Mouse (Mus musculus): ENCODE measurements around the gene Rtn2. TPM values are rescaled to one million over a fixed set of nuclear protein-coding genes. Genes with fewer than 3 reads are reported as not detected.

Gene Rtn2
- polyA plus RNA-seq, 1 experiment from 2014 or later: 9.1 TPM

DNA sequence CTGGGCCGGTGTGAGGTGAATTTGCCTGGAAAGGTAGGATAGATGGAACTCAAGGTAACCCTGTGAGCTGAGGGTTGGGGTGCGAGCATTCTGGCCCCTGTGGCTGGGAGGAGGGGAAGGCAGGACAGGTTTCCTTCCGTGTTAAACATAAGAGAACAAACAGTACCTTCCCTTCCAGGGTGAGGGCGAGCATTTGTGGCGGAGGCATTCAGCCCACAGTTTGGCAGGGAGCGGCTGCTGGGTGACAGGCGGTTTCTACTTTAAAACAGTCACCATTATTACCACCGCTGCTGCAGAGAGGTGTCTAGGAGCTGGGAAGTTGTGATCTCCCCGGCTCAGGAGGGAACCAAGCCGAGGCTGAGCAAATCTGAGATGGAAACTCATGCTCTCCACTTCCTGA, 54.7 kb downstream of the Rtn2 start:
- Histone ChIP-seq H3K4me2 (no peak overlapping the region), H3K27ac (ENCODE audit: low read depth) (no peak overlapping the region), H3K9me3 (ENCODE audit: low read depth, low read length) (no peaks in the 10 kb centered on the region), H3K4me1 (ENCODE audit: insufficient read depth) (no peaks in the 10 kb centered on the region; the same call in 1 of the 2 replicates), H3K9ac (no peak overlapping the region), H3K4me3 (ENCODE audit: low read depth, low read length) (no peak overlapping the region), H3K36me3 (ENCODE audit: insufficient read depth) (no peaks in the 10 kb centered on the region), H3K27me3 (ENCODE audit: insufficient read depth, low read length) (peaks cover 8% of the 10 kb centered on the region)
- 51% methylated on average over 10 of the region's 10 CpGs for WGBS
- ATAC-seq (ENCODE audit: insufficient read depth) (no peak), DNase-seq (no peak)
- no peak for TF ChIP-seq CTCF (IDR thresholded peaks at IDR 0.05; ENCODE audit: low read depth)

GRCm38 (mm10) chr7:19338060-19338459, 55.6 kb downstream of the Rtn2 start:
- DNase-seq (no peak), ATAC-seq (ENCODE audit: insufficient read depth) (no peak)
- WGBS: 56% methylated on average over 2 of the region's 2 CpGs
- no peaks in the 10 kb centered on the region; the same call in 1 of the 2 replicates for H3K4me1 ChIP-seq (ENCODE audit: insufficient read depth)
- H3K9ac ChIP-seq: no peak overlapping the region
- TF ChIP-seq CTCF (IDR thresholded peaks at IDR 0.05; ENCODE audit: low read depth): no peak
- no peak overlapping the region for H3K4me2 ChIP-seq
- no peaks in the 10 kb centered on the region for H3K36me3 ChIP-seq (ENCODE audit: insufficient read depth)
- H3K4me3 ChIP-seq (ENCODE audit: low read depth, low read length): no peak overlapping the region
- H3K9me3 ChIP-seq (ENCODE audit: low read depth, low read length): no peaks in the 10 kb centered on the region
- H3K27me3 ChIP-seq (ENCODE audit: insufficient read depth, low read length): peaks cover 12% of the 10 kb centered on the region
- no peak overlapping the region for H3K27ac ChIP-seq (ENCODE audit: low read depth)

DNA sequence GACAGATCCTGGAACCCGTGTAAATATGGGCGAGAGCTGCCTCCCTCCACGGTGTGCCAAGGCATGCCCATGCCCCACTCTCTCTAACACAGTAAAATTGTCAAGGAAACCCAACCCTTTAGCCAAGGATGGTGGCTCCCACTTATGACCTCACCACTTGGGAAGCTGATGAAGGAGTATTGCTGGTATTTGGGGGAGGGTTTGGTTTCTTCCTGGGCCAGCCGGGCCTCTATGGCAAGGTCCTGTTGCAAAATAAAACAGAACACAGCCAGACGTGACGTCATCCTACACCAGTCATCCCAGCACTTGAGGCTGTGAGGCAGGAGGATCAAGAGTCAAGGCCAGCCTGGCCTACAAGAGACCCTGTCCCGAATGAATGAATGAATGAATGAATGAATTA, 56.2 kb downstream of the Rtn2 start:
- Histone ChIP-seq H3K4me3 (ENCODE audit: low read depth, low read length) (no peak overlapping the region), H3K36me3 (ENCODE audit: insufficient read depth) (no peaks in the 10 kb centered on the region), H3K9ac (no peak overlapping the region), H3K4me2 (no peak overlapping the region), H3K9me3 (ENCODE audit: low read depth, low read length) (no peaks in the 10 kb centered on the region), H3K27ac (ENCODE audit: low read depth) (no peak overlapping the region), H3K27me3 (ENCODE audit: insufficient read depth, low read length) (peaks cover 12% of the 10 kb centered on the region), H3K4me1 (ENCODE audit: insufficient read depth) (no peaks in the 10 kb centered on the region; the same call in 1 of the 2 replicates)
- ATAC-seq (ENCODE audit: insufficient read depth): no peak
- DNase-seq: peak; percentile 30
- WGBS: 51% methylated on average over 7 of the region's 7 CpGs
- no peak for TF ChIP-seq CTCF (IDR thresholded peaks at IDR 0.05; ENCODE audit: low read depth)

DNA sequence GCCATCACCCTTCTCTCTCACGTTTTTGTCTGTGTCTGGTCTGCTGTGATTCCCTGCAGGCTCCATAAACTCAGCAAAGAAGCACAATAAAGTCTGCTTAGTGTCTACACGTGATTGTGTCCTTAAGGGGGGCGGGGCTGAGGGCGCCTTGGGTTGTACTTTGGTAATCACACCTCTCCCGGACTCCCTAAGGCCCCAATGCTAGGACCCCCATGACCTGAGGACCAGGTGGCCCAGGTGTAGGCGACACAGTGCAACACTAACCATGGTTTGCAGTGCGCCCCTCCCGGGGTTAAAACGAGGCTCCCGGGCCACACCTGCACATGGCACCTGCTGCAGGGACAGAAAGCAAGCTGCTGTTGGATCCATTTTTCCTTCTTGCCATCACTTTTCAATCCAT, 58.8 kb downstream of the Rtn2 start:
- no peaks in the 10 kb centered on the region for H3K9me3 ChIP-seq (ENCODE audit: low read depth, low read length)
- 21% methylated on average over 10 of the region's 10 CpGs for WGBS
- H3K27ac ChIP-seq (ENCODE audit: low read depth): no peak overlapping the region
- H3K9ac ChIP-seq: no peak overlapping the region; the same call in 1 of the 2 replicates
- H3K36me3 ChIP-seq (ENCODE audit: insufficient read depth): no peaks in the 10 kb centered on the region
- peak overlapping the region; percentile 47; the same call in 1 of the 2 replicates for H3K4me3 ChIP-seq (ENCODE audit: low read depth, low read length)
- no peak for DNase-seq
- ATAC-seq (ENCODE audit: insufficient read depth): no peak
- H3K27me3 ChIP-seq (ENCODE audit: insufficient read depth, low read length): peaks cover 12% of the 10 kb centered on the region
- H3K4me2 ChIP-seq: peak overlapping the region; percentile 94
- no peak for TF ChIP-seq CTCF (IDR thresholded peaks at IDR 0.05; ENCODE audit: low read depth)
- no peaks in the 10 kb centered on the region; the same call in 1 of the 2 replicates for H3K4me1 ChIP-seq (ENCODE audit: insufficient read depth)

GRCm38 (mm10) chr7:19341761-19342409, 59.5 kb downstream of the Rtn2 start:
- WGBS: under 1% methylated on average over 41 of the region's 41 CpGs
- H3K4me3 ChIP-seq (ENCODE audit: low read depth, low read length): peak overlapping the region; percentile 47
- peak overlapping the region; percentile 94 for H3K4me2 ChIP-seq
- no peaks in the 10 kb centered on the region for H3K9me3 ChIP-seq (ENCODE audit: low read depth, low read length)
- peak overlapping the region; percentile 48 for H3K9ac ChIP-seq
- H3K27ac ChIP-seq (ENCODE audit: low read depth): peak overlapping the region; percentile 60; the same call in 1 of the 2 replicates
- ATAC-seq (ENCODE audit: insufficient read depth) (peak; percentile 40), DNase-seq (peak; percentile 57)
- no peak for TF ChIP-seq CTCF (IDR thresholded peaks at IDR 0.05; ENCODE audit: low read depth)
- H3K27me3 ChIP-seq (ENCODE audit: insufficient read depth, low read length): peaks cover 12% of the 10 kb centered on the region
- no peaks in the 10 kb centered on the region for H3K36me3 ChIP-seq (ENCODE audit: insufficient read depth)
- no peaks in the 10 kb centered on the region; the same call in 1 of the 2 replicates for H3K4me1 ChIP-seq (ENCODE audit: insufficient read depth)

DNA sequence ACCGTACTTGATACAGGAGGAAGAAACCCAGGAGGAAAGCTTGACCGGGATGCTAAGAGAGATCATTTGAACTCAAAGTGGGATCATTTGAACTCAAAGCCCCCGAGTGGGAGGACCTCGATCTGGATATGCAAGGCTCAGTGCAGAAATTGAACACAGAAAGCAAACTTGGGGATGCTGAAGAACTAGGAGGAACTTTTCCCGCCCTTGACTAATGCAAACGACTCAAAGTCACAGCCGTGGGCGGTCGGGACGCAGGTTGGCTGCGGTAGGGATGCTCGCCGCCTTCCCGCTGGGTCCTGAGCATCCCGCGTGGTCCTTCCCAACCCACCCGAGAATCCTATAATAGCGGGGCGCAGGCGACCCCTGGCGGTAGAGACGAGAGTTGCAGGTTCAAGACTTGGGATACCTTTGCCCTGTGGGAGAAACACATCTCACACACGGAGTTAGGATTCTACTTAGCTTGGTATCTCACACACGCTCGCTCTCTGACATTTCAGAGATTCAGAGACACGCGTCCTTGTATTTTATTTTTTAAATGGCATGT, 60.1 kb downstream of the Rtn2 start:
- Histone ChIP-seq H3K36me3 (ENCODE audit: insufficient read depth) (no peaks in the 10 kb centered on the region), H3K4me3 (ENCODE audit: low read depth, low read length) (peak overlapping the region; percentile 47), H3K27me3 (ENCODE audit: insufficient read depth, low read length) (peaks cover 12% of the 10 kb centered on the region), H3K27ac (ENCODE audit: low read depth) (peak overlapping the region; percentile 60; the same call in 1 of the 2 replicates), H3K4me2 (peak overlapping the region; percentile 94), H3K4me1 (ENCODE audit: insufficient read depth) (no peaks in the 10 kb centered on the region; the same call in 1 of the 2 replicates), H3K9me3 (ENCODE audit: low read depth, low read length) (no peaks in the 10 kb centered on the region), H3K9ac (peak overlapping the region; percentile 48)
- peak; percentile 94 for DNase-seq
- TF ChIP-seq CTCF (IDR thresholded peaks at IDR 0.05; ENCODE audit: low read depth): peak; percentile 98
- no peak for ATAC-seq (ENCODE audit: insufficient read depth)
- WGBS: 1% methylated on average over 27 of the region's 27 CpGs

- TF ChIP-seq CTCF (IDR thresholded peaks at IDR 0.05; ENCODE audit: low read depth): peak; percentile 90
Observed at GRCm38 (mm10) chr7:19343210-19343808, 60.9 kb downstream of the Rtn2 start.

More at GRCm38 (mm10) chr7:19343210-19343808, 60.9 kb downstream of the Rtn2 start:
- Histone ChIP-seq H3K36me3 (ENCODE audit: insufficient read depth) (peaks cover 3% of the 10 kb centered on the region; the same call in 1 of the 2 replicates), H3K4me1 (ENCODE audit: insufficient read depth) (no peaks in the 10 kb centered on the region; the same call in 1 of the 2 replicates), H3K4me3 (ENCODE audit: low read depth, low read length) (no peak overlapping the region), H3K27me3 (ENCODE audit: insufficient read depth, low read length) (peaks cover 12% of the 10 kb centered on the region), H3K9me3 (ENCODE audit: low read depth, low read length) (no peaks in the 10 kb centered on the region), H3K9ac (no peak overlapping the region), H3K4me2 (peak overlapping the region; percentile 94), H3K27ac (ENCODE audit: low read depth) (no peak overlapping the region)
- no peak for ATAC-seq (ENCODE audit: insufficient read depth)
- peak; percentile 93 for DNase-seq
- 1% methylated on average over 11 of the region's 11 CpGs for WGBS

Measured in lung, embryonic 14.5 days (tissue).